Mouse (Mus musculus) frontal cortex, postnatal 36 days (tissue): ENCODE measurements at regions not wholly inside any gene's neighbourhood (a gene's known extent, or its start where the extent isn't known, plus 50 kb on each side); places are given as distances from the start of the nearest gene placed in this dataset.

Experiments used
- DNase-seq, 2 experiments: peaks; one replicate each; pipeline ENCODE4 v3.0.0; 2022; ENCODE audit warnings: low spot score in 2 of 2

GRCm38 (mm10) chr4:50827002-50827401, 389.5 kb upstream of the Cylc2 start:
- DNase-seq = peak; percentile 0 to 2
